ENCODE assay signal across 8 mouse cellular contexts in the genomic region with DNA sequence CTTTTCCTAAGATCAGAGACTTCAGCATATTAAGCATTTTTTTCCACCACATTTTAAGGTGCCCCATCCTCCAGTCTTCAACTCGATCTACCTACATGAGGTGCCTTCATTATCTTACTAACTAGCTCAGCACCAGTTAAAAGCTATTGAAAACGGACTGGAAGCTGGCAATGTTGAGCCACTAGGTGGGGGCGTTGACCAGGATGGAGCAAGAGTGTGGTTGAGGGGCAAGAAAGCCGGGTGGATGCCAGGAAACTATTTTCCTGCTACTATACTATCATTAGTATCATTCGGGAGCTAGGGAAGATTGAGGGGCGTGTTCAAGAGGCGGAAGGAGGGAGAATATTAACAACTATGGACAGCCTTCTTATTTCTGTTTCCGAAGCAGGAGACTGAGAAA. TPM values are rescaled to one million over a fixed set of nuclear protein-coding genes. Genes with fewer than 3 reads are reported as not detected.
DNase-seq lines count a peak whose midpoint lies in the region; ATAC-seq and TF ChIP-seq lines count a peak whose summit lies in the region.

No protein-coding gene starts in this region.

- no peak overlapping the region for H3K4me3 ChIP-seq in lung, adult 2 months (replicated peaks; ENCODE audit: extremely low read depth, low read depth, low read length)
- H3K4me3 ChIP-seq in neural tube, embryonic 15.5 days (replicated peaks), result peak overlapping the region; percentile 81; the same call in 1 of the 2 replicates

- no peak for TF ChIP-seq CTCF in lung, adult 2 months (IDR thresholded peaks at IDR 0.05; ENCODE audit: insufficient read depth, low read length)
- peak; percentile 67; the same call in 1 of the 2 replicates for TF ChIP-seq CTCF in brain, embryonic 14.5 days (IDR thresholded peaks at IDR 0.05; ENCODE audit: borderline replicate concordance, extremely low read depth, insufficient read depth, insufficient read length)

- H3K4me2 ChIP-seq in neural tube, embryonic 15.5 days, result peak overlapping the region; percentile 100

- no peak for TF ChIP-seq POLR2A in lung, adult 2 months (IDR thresholded peaks at IDR 0.05; ENCODE audit: borderline replicate concordance, extremely low read depth, low read depth, low read length)
- no peak for TF ChIP-seq POLR2A in brain, embryonic 14.5 days (IDR thresholded peaks at IDR 0.05; ENCODE audit: borderline replicate concordance, extremely low read depth, insufficient read depth, insufficient read length, poor library complexity, severe bottlenecking)

- H3K27me3 ChIP-seq in neural tube, embryonic 15.5 days (replicated peaks), result peaks cover 39% of the 10 kb centered on the region

- 6% methylated on average over 8 of the region's 8 CpGs for WGBS in lung, adult 2 months
- WGBS in neural tube, embryonic 15.5 days, result 5% methylated on average over 8 of the region's 8 CpGs

- H3K9me3 ChIP-seq in neural tube, embryonic 15.5 days (replicated peaks), result no peaks in the 10 kb centered on the region

- no peak for ATAC-seq in neural tube, embryonic 15.5 days (ENCODE audit: low FRiP score)
- ATAC-seq in erythroid progenitor cell, adult 5-6 weeks (replicated peaks; ENCODE audit: low FRiP score, poor library complexity, severe bottlenecking), result no peak

- H3K27ac ChIP-seq in neural tube, embryonic 15.5 days (replicated peaks), result no peak overlapping the region

- no peak overlapping the region for H3K9ac ChIP-seq in neural tube, embryonic 15.5 days (replicated peaks)

- no peaks in the 10 kb centered on the region; the same call in 1 of the 2 replicates for H3K4me1 ChIP-seq in lung, adult 2 months (ENCODE audit: control insufficient read depth, insufficient read depth, low read length)
- H3K4me1 ChIP-seq in neural tube, embryonic 15.5 days, result peaks cover 26% of the 10 kb centered on the region

- H3K36me3 ChIP-seq in neural tube, embryonic 15.5 days, result no peaks in the 10 kb centered on the region

- peak; percentile 11 to 21 for DNase-seq in lung, adult 18-20 months
- no peak for DNase-seq in lung, adult 2 months
- DNase-seq in brain, embryonic 14.5 days (ENCODE audit: low read depth), result peak; percentile 76
- peak; percentile 41 for DNase-seq in heart, postnatal 4 days
- DNase-seq in left cerebral cortex, postnatal 14 days (ENCODE audit: low spot score in 2 of 2), result peak; percentile 18 to 34
- DNase-seq in MN1 (ENCODE audit: low spot score), result no peak

- intact Hi-C loops in left cerebral cortex, postnatal 14 days (cut with DNase I), result loop anchor here (10.0 kb wide), 2 partner anchors 1180 to 1330 kb away; no protein-coding TSS in a partner anchor

RNA-seq across cellular contexts. Expression of gene Htr1b, which starts 1.5 kb away (rescaled TPM):
- 2.3 and 2.6 TPM in 2 replicates for polyA plus RNA-seq in lung, adult 2 months (2012; rRNA removed)
- 3.2 and 5.5 TPM in 2 replicates for polyA plus RNA-seq in brain, embryonic 14.5 days (2012; rRNA removed)
- total RNA-seq in heart, postnatal 4 days (2021), result under 1 TPM; 0.18 to 0.31 TPM
- total RNA-seq in left cerebral cortex, postnatal 14 days (2021), result 1 to 10 TPM; 7.7 to 10.0 TPM
- polyA plus RNA-seq in neural tube, embryonic 15.5 days (2015; fragmentation: Nextera tagmentation; extraction: Ambion mirVana), result 5.0 and 5.6 TPM in 2 replicates
- total RNA-seq in erythroid progenitor cell, adult 5-6 weeks (2015; ENCODE audit: low replicate concordance), result not detected in 2 replicates
- total RNA-seq in erythroid progenitor cell, adult 5-6 weeks (2017; ENCODE audit: low replicate concordance), result not detected in 2 replicates

Comparison
In these comparisons a context has a peak if more than half of its experiments do, and no peak if none do; other contexts are left out.
1. DNase-seq: peak in lung, adult 18-20 months (2 of 2), brain, embryonic 14.5 days (single experiment), heart, postnatal 4 days (single experiment) and left cerebral cortex, postnatal 14 days (2 of 2); none in lung, adult 2 months (single experiment) and MN1 (single experiment).
2. RNA of gene Htr1b, which starts 1.5 kb away (total RNA-seq): 7.7 to 10.0 TPM in left cerebral cortex, postnatal 14 days; 0.18 to 0.31 TPM in heart, postnatal 4 days and not detected in erythroid progenitor cell, adult 5-6 weeks; every median in the first group is over 4 times any median in the second.